Comparison of ENCODE assay signal across 14 mouse cellular contexts in the genomic region with DNA sequence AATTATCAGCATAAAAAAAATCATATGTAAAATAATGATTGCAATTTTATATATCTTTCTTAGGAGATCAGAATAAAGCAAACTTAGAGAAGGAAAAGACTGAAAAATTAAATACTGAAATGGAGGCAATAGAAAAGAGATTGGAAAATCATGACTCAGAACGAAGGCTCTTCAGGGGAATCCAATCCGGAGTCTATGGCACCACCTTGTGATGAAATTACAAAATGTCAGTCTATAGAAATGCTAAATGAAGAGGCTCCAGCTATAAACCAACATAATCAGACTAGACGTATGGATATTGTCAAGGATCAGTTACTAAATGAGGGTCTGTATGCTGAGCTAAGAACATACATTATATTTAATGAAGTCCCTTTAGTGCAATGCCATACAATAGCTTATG. TPM values are rescaled to one million over a fixed set of nuclear protein-coding genes. Genes with fewer than 3 reads are reported as not detected.
A peak's percentile ranks its signal among the peaks of the same experiment; 100 is the strongest.
DNase-seq lines count a peak whose midpoint lies in the region; ATAC-seq and TF ChIP-seq lines count a peak whose summit lies in the region.
"Had no signal": no experiment of that assay in that cellular context is flagged by ENCODE, and none has a peak within 500 bp of the region (broad histone marks: within the 10 kb centered on the region; RNA-seq: fewer than 3 reads in every experiment).

No protein-coding gene starts in this region.

- H3K36me3 ChIP-seq in heart, embryonic 12.5 days = no peaks in the 10 kb centered on the region
- no peaks in the 10 kb centered on the region for H3K36me3 ChIP-seq in limb, embryonic 14.5 days (ENCODE audit: control insufficient read depth, insufficient read depth, low read length)
- no peaks in the 10 kb centered on the region for H3K36me3 ChIP-seq in limb, embryonic 10.5 days
- no peaks in the 10 kb centered on the region for H3K36me3 ChIP-seq in kidney, embryonic 14.5 days (ENCODE audit: control insufficient read depth, insufficient read depth, low read length)
- H3K36me3 ChIP-seq: forebrain, embryonic 10.5 days; limb, embryonic 13.5 days had no signal

- no peak overlapping the region for H3K27ac ChIP-seq in heart, embryonic 12.5 days (ENCODE audit: poor library complexity, severe bottlenecking)
- H3K27ac ChIP-seq in limb, embryonic 14.5 days (replicated peaks; ENCODE audit: low read depth, low read length) = no peak overlapping the region
- H3K27ac ChIP-seq in limb, embryonic 10.5 days = no peak overlapping the region
- H3K27ac ChIP-seq in kidney, embryonic 14.5 days (ENCODE audit: low read depth, low read length) = no peak overlapping the region
- H3K27ac ChIP-seq: forebrain, embryonic 10.5 days; limb, embryonic 13.5 days had no signal

- no peaks in the 10 kb centered on the region for H3K9me3 ChIP-seq in heart, embryonic 12.5 days (replicated peaks)
- no peaks in the 10 kb centered on the region for H3K9me3 ChIP-seq in limb, embryonic 14.5 days (ENCODE audit: control insufficient read depth, low read length)
- H3K9me3 ChIP-seq in limb, embryonic 10.5 days (replicated peaks) = no peaks in the 10 kb centered on the region
- no peaks in the 10 kb centered on the region for H3K9me3 ChIP-seq in kidney, embryonic 14.5 days (ENCODE audit: control insufficient read depth, low read length)
- H3K9me3 ChIP-seq: forebrain, embryonic 10.5 days; limb, embryonic 13.5 days had no signal

- H3K4me2 ChIP-seq in heart, embryonic 12.5 days = no peak overlapping the region
- no peak overlapping the region for H3K4me2 ChIP-seq in limb, embryonic 14.5 days (replicated peaks; ENCODE audit: low read depth, low read length, severe bottlenecking)
- H3K4me2 ChIP-seq in kidney, embryonic 14.5 days (replicated peaks; ENCODE audit: low read depth, low read length) = no peak overlapping the region
- H3K4me2 ChIP-seq: limb, embryonic 13.5 days had no signal

- peak; percentile 6 for DNase-seq in heart, adult 8-10 months (ENCODE audit: low spot score)
- DNase-seq in limb, embryonic 14.5 days (ENCODE audit: low spot score) = peak; percentile 47
- DNase-seq in limb, embryonic 10.5 days (ENCODE audit: low spot score) = no peak
- DNase-seq in NIH3T3 (ENCODE audit: low read depth) = peak; percentile 62
- DNase-seq in retina, adult 2 months (ENCODE audit: low read depth, low spot score) = peak; percentile 1
- DNase-seq: gastrocnemius, postnatal 25 days; kidney, postnatal 36 days; lung, postnatal 36 days; thymus, postnatal 4 days had no signal

- no peaks in the 10 kb centered on the region for H3K4me1 ChIP-seq in heart, embryonic 12.5 days (replicated peaks)
- H3K4me1 ChIP-seq in limb, embryonic 14.5 days (ENCODE audit: control insufficient read depth, insufficient read depth, low read length) = no peaks in the 10 kb centered on the region
- H3K4me1 ChIP-seq in limb, embryonic 10.5 days = no peaks in the 10 kb centered on the region
- H3K4me1 ChIP-seq in kidney, embryonic 14.5 days (ENCODE audit: control insufficient read depth, insufficient read depth, low read length) = no peaks in the 10 kb centered on the region
- H3K4me1 ChIP-seq: forebrain, embryonic 10.5 days; limb, embryonic 13.5 days had no signal

- H3K9ac ChIP-seq in heart, embryonic 12.5 days = no peak overlapping the region
- H3K9ac ChIP-seq in limb, embryonic 14.5 days (ENCODE audit: low read depth, low read length, severe bottlenecking) = no peak overlapping the region
- H3K9ac ChIP-seq in kidney, embryonic 14.5 days (ENCODE audit: low read depth, low read length) = no peak overlapping the region
- H3K9ac ChIP-seq: limb, embryonic 13.5 days had no signal

- no peak for ATAC-seq in heart, embryonic 12.5 days (ENCODE audit: insufficient number of reproducible peaks, low FRiP score)
- ATAC-seq in limb, embryonic 14.5 days (ENCODE audit: low FRiP score, low read depth) = no peak
- ATAC-seq in kidney, embryonic 14.5 days (ENCODE audit: low FRiP score, low TSS enrichment) = no peak

- H3K27me3 ChIP-seq in heart, embryonic 12.5 days (replicated peaks) = no peaks in the 10 kb centered on the region
- no peaks in the 10 kb centered on the region for H3K27me3 ChIP-seq in limb, embryonic 14.5 days (ENCODE audit: control insufficient read depth, insufficient read depth, low read length)
- H3K27me3 ChIP-seq in limb, embryonic 10.5 days (ENCODE audit: low read depth, poor library complexity, severe bottlenecking) = no peaks in the 10 kb centered on the region
- H3K27me3 ChIP-seq in kidney, embryonic 14.5 days (ENCODE audit: control insufficient read depth, insufficient read depth, low read length) = no peaks in the 10 kb centered on the region
- H3K27me3 ChIP-seq: limb, embryonic 13.5 days had no signal

- 49% methylated on average over 3 of the region's 3 CpGs for WGBS in heart, embryonic 12.5 days
- WGBS in limb, embryonic 14.5 days = 46% methylated on average over 3 of the region's 3 CpGs
- 74% methylated on average over 3 of the region's 3 CpGs for WGBS in limb, embryonic 10.5 days
- 64% methylated on average over 3 of the region's 3 CpGs for WGBS in kidney, embryonic 14.5 days

- TF ChIP-seq POLR2A in limb, embryonic 14.5 days (IDR thresholded peaks at IDR 0.05; ENCODE audit: borderline replicate concordance, extremely low read depth, insufficient read depth, insufficient read length) = no peak

- no peak overlapping the region for H3K4me3 ChIP-seq in heart, embryonic 12.5 days
- H3K4me3 ChIP-seq in limb, embryonic 14.5 days (replicated peaks; ENCODE audit: low read length) = no peak overlapping the region
- no peak overlapping the region for H3K4me3 ChIP-seq in limb, embryonic 10.5 days
- H3K4me3 ChIP-seq in kidney, embryonic 14.5 days (ENCODE audit: low read length) = no peak overlapping the region
- H3K4me3 ChIP-seq: forebrain, embryonic 10.5 days; limb, embryonic 13.5 days had no signal

RNA-seq across cellular contexts. Expression of a gene that starts 3.1 kb away (rescaled TPM):
- total RNA-seq in heart, adult 8-10 months (2022) = not detected
- polyA plus RNA-seq in heart, embryonic 12.5 days (2016; fragmentation: Nextera tagmentation; extraction: Ambion mirVana) = not detected in 2 replicates
- not detected in 2 replicates for polyA plus RNA-seq in limb, embryonic 14.5 days (2012; rRNA removed)
- not detected in 2 replicates for polyA plus RNA-seq in limb, embryonic 14.5 days (2014; fragmentation: Nextera tagmentation; extraction: Ambion mirVana)
- not detected in 2 replicates for polyA plus RNA-seq in limb, embryonic 10.5 days (2016; fragmentation: Nextera tagmentation; extraction: Ambion mirVana)
- polyA plus RNA-seq in kidney, embryonic 14.5 days (2014; fragmentation: Nextera tagmentation; extraction: Ambion mirVana) = not detected in 2 replicates
- total RNA-seq: gastrocnemius, postnatal 25 days; hematopoietic stem cell, adult 5-6 weeks had no signal
- polyA plus RNA-seq: forebrain, embryonic 10.5 days; limb, embryonic 13.5 days had no signal

RNA-seq across cellular contexts. Expression of a gene that starts 6.9 kb away (rescaled TPM):
- total RNA-seq in heart, adult 8-10 months (2022) = not detected
- polyA plus RNA-seq in heart, embryonic 12.5 days (2016; fragmentation: Nextera tagmentation; extraction: Ambion mirVana) = not detected in 2 replicates
- not detected in 2 replicates for polyA plus RNA-seq in limb, embryonic 14.5 days (2012; rRNA removed)
- not detected in 2 replicates for polyA plus RNA-seq in limb, embryonic 14.5 days (2014; fragmentation: Nextera tagmentation; extraction: Ambion mirVana)
- not detected in 2 replicates for polyA plus RNA-seq in limb, embryonic 10.5 days (2016; fragmentation: Nextera tagmentation; extraction: Ambion mirVana)
- polyA plus RNA-seq in kidney, embryonic 14.5 days (2014; fragmentation: Nextera tagmentation; extraction: Ambion mirVana) = 0.11 TPM in 1 of 2 replicates, not detected in the other
- total RNA-seq: gastrocnemius, postnatal 25 days; hematopoietic stem cell, adult 5-6 weeks had no signal
- polyA plus RNA-seq: forebrain, embryonic 10.5 days; limb, embryonic 13.5 days had no signal

RNA-seq across cellular contexts. Expression of a gene that starts 35.3 kb away (rescaled TPM):
- not detected for total RNA-seq in heart, adult 8-10 months (2022)
- polyA plus RNA-seq in heart, embryonic 12.5 days (2016; fragmentation: Nextera tagmentation; extraction: Ambion mirVana) = not detected in 2 replicates
- 0.06 TPM in 1 of 2 replicates, not detected in the other for polyA plus RNA-seq in limb, embryonic 14.5 days (2012; rRNA removed)
- not detected in 2 replicates for polyA plus RNA-seq in limb, embryonic 14.5 days (2014; fragmentation: Nextera tagmentation; extraction: Ambion mirVana)
- polyA plus RNA-seq in limb, embryonic 10.5 days (2016; fragmentation: Nextera tagmentation; extraction: Ambion mirVana) = not detected in 2 replicates
- not detected in 2 replicates for polyA plus RNA-seq in kidney, embryonic 14.5 days (2014; fragmentation: Nextera tagmentation; extraction: Ambion mirVana)
- total RNA-seq: gastrocnemius, postnatal 25 days; hematopoietic stem cell, adult 5-6 weeks had no signal
- polyA plus RNA-seq: forebrain, embryonic 10.5 days; limb, embryonic 13.5 days had no signal

RNA-seq across cellular contexts. Expression of a gene that starts 37.2 kb away (rescaled TPM):
- not detected for total RNA-seq in heart, adult 8-10 months (2022)
- not detected in 2 replicates for polyA plus RNA-seq in heart, embryonic 12.5 days (2016; fragmentation: Nextera tagmentation; extraction: Ambion mirVana)
- not detected in 2 replicates for polyA plus RNA-seq in limb, embryonic 14.5 days (2012; rRNA removed)
- not detected in 2 replicates for polyA plus RNA-seq in limb, embryonic 14.5 days (2014; fragmentation: Nextera tagmentation; extraction: Ambion mirVana)
- polyA plus RNA-seq in limb, embryonic 10.5 days (2016; fragmentation: Nextera tagmentation; extraction: Ambion mirVana) = not detected in 2 replicates
- not detected in 2 replicates for polyA plus RNA-seq in kidney, embryonic 14.5 days (2014; fragmentation: Nextera tagmentation; extraction: Ambion mirVana)
- total RNA-seq: gastrocnemius, postnatal 25 days; hematopoietic stem cell, adult 5-6 weeks had no signal
- polyA plus RNA-seq: forebrain, embryonic 10.5 days; limb, embryonic 13.5 days had no signal

RNA-seq across cellular contexts. Expression of a gene that starts 46.6 kb away (rescaled TPM):
- not detected for total RNA-seq in heart, adult 8-10 months (2022)
- polyA plus RNA-seq in heart, embryonic 12.5 days (2016; fragmentation: Nextera tagmentation; extraction: Ambion mirVana) = not detected in 2 replicates
- polyA plus RNA-seq in limb, embryonic 14.5 days (2012; rRNA removed) = not detected in 2 replicates
- polyA plus RNA-seq in limb, embryonic 14.5 days (2014; fragmentation: Nextera tagmentation; extraction: Ambion mirVana) = not detected in 2 replicates
- not detected in 2 replicates for polyA plus RNA-seq in limb, embryonic 10.5 days (2016; fragmentation: Nextera tagmentation; extraction: Ambion mirVana)
- polyA plus RNA-seq in kidney, embryonic 14.5 days (2014; fragmentation: Nextera tagmentation; extraction: Ambion mirVana) = not detected in 2 replicates
- total RNA-seq: gastrocnemius, postnatal 25 days; hematopoietic stem cell, adult 5-6 weeks had no signal
- polyA plus RNA-seq: forebrain, embryonic 10.5 days; limb, embryonic 13.5 days had no signal
